Comparison of ENCODE assay signal across 9 mouse cellular contexts in genomic region chr3:153719256-153719970, GRCm38 (mm10). TPM values are rescaled to one million over a fixed set of nuclear protein-coding genes. Genes with fewer than 3 reads are reported as not detected.
DNase-seq lines count a peak whose midpoint lies in the region; ATAC-seq and TF ChIP-seq lines count a peak whose summit lies in the region.
"Had no signal": no experiment of that assay in that cellular context is flagged by ENCODE, and none has a peak within 500 bp of the region (broad histone marks: within the 10 kb centered on the region; RNA-seq: fewer than 3 reads in every experiment).

No protein-coding gene starts in this region.

- no peaks in the 10 kb centered on the region for H3K27me3 ChIP-seq in heart, embryonic 11.5 days (ENCODE audit: control insufficient read depth, insufficient read depth, low read length)
- no peaks in the 10 kb centered on the region; the same call in 1 of the 2 replicates for H3K27me3 ChIP-seq in thymus, adult 2 months (ENCODE audit: control insufficient read depth, insufficient read depth, low read length)
- no peaks in the 10 kb centered on the region for H3K27me3 ChIP-seq in limb, embryonic 14.5 days (ENCODE audit: control insufficient read depth, insufficient read depth, low read length)

- no peaks in the 10 kb centered on the region for H3K9me3 ChIP-seq in heart, embryonic 11.5 days (replicated peaks; ENCODE audit: control insufficient read depth, low read length)
- H3K9me3 ChIP-seq in limb, embryonic 14.5 days (ENCODE audit: control insufficient read depth, low read length) = no peaks in the 10 kb centered on the region

- peaks cover 44% of the 10 kb centered on the region for H3K4me1 ChIP-seq in heart, embryonic 11.5 days (ENCODE audit: control insufficient read depth, insufficient read depth, low read length)
- peaks cover 38% of the 10 kb centered on the region for H3K4me1 ChIP-seq in thymus, adult 2 months (replicated peaks; ENCODE audit: control insufficient read depth, insufficient read depth, low read length)
- H3K4me1 ChIP-seq in limb, embryonic 14.5 days (ENCODE audit: control insufficient read depth, insufficient read depth, low read length) = peaks cover 43% of the 10 kb centered on the region

- no peak for DNase-seq in heart, adult 9 months (ENCODE audit: low spot score in 2 of 2)
- DNase-seq in thymus, adult 2 months = no peak
- no peak for DNase-seq in thymus, postnatal 36 days
- peak; percentile 20 for DNase-seq in limb, embryonic 14.5 days (ENCODE audit: low spot score)
- DNase-seq in cerebellum, postnatal 4 days (ENCODE audit: low spot score in 2 of 2) = no peak
- no peak for DNase-seq in cerebellum, postnatal 14 days
- no peak for DNase-seq in natural killer cell, adult 2 months (ENCODE audit: low spot score in 2 of 2)
- DNase-seq: gastrocnemius, postnatal 10 days had no signal

- H3K27ac ChIP-seq in heart, embryonic 11.5 days (ENCODE audit: low read depth, low read length) = peak overlapping the region; percentile 29; the same call in 1 of the 2 replicates
- H3K27ac ChIP-seq in thymus, adult 2 months (ENCODE audit: control insufficient read depth, insufficient read depth, low read length) = peak overlapping the region; percentile 65; the same call in 1 of the 2 replicates
- no peak overlapping the region for H3K27ac ChIP-seq in limb, embryonic 14.5 days (replicated peaks; ENCODE audit: low read depth, low read length)

- TF ChIP-seq CTCF in thymus, adult 2 months (IDR thresholded peaks at IDR 0.05; ENCODE audit: borderline replicate concordance, control insufficient read depth, extremely low read depth, insufficient read depth, low read length, poor library complexity) = no peak

- peak overlapping the region; percentile 52 for H3K9ac ChIP-seq in heart, embryonic 11.5 days (ENCODE audit: low read depth, low read length)
- H3K9ac ChIP-seq in limb, embryonic 14.5 days (ENCODE audit: low read depth, low read length, severe bottlenecking) = no peak overlapping the region

- H3K4me3 ChIP-seq in heart, embryonic 11.5 days (ENCODE audit: low read depth, low read length) = no peak overlapping the region
- H3K4me3 ChIP-seq in thymus, adult 2 months (ENCODE audit: control insufficient read depth, insufficient read depth, low read length) = no peak overlapping the region
- H3K4me3 ChIP-seq in limb, embryonic 14.5 days (replicated peaks; ENCODE audit: low read length) = no peak overlapping the region

- no peak for TF ChIP-seq POLR2A in thymus, adult 2 months (IDR thresholded peaks at IDR 0.05; ENCODE audit: control insufficient read depth, extremely low read depth, insufficient read depth, low read length, poor library complexity)
- no peak for TF ChIP-seq POLR2A in limb, embryonic 14.5 days (IDR thresholded peaks at IDR 0.05; ENCODE audit: borderline replicate concordance, extremely low read depth, insufficient read depth, insufficient read length)

- H3K36me3 ChIP-seq in heart, embryonic 11.5 days (ENCODE audit: control insufficient read depth, insufficient read depth, low read length) = no peaks in the 10 kb centered on the region
- no peaks in the 10 kb centered on the region for H3K36me3 ChIP-seq in thymus, adult 2 months (ENCODE audit: control insufficient read depth, insufficient read depth, low read length)
- no peaks in the 10 kb centered on the region for H3K36me3 ChIP-seq in limb, embryonic 14.5 days (ENCODE audit: control insufficient read depth, insufficient read depth, low read length)

- H3K4me2 ChIP-seq in heart, embryonic 11.5 days = peak overlapping the region; percentile 51
- H3K4me2 ChIP-seq in limb, embryonic 14.5 days (replicated peaks; ENCODE audit: low read depth, low read length, severe bottlenecking) = no peak overlapping the region

- ATAC-seq in heart, embryonic 11.5 days (replicated peaks; ENCODE audit: insufficient number of reproducible peaks, low FRiP score, low TSS enrichment) = peak; percentile 36; the same call in 1 of the 2 replicates
- ATAC-seq in limb, embryonic 14.5 days (ENCODE audit: low FRiP score, low read depth) = peak; percentile 60

- 57% methylated on average over 9 of the region's 9 CpGs for WGBS in heart, embryonic 11.5 days (ENCODE audit: insufficient replicate concordance)
- 45% methylated on average over 9 of the region's 9 CpGs for WGBS in thymus, adult 2 months
- 56% methylated on average over 9 of the region's 9 CpGs for WGBS in limb, embryonic 14.5 days

RNA-seq across cellular contexts. Expression of gene St6galnac3, which starts 5.6 kb away (rescaled TPM):
- 29.6 and 33.6 TPM in 2 replicates for polyA plus RNA-seq in heart, embryonic 11.5 days (2014; fragmentation: Nextera tagmentation; extraction: Ambion mirVana)
- polyA plus RNA-seq in thymus, adult 2 months (2012; rRNA removed) = 1.3 and 1.6 TPM in 2 replicates
- 20.7 and 21.3 TPM in 2 replicates for polyA plus RNA-seq in limb, embryonic 14.5 days (2012; rRNA removed)
- 36.0 and 49.5 TPM in 2 replicates for polyA plus RNA-seq in limb, embryonic 14.5 days (2014; fragmentation: Nextera tagmentation; extraction: Ambion mirVana)
